Mouse (Mus musculus) heart, postnatal 14 days (tissue): ENCODE measurements around the gene St6gal2. TPM values are rescaled to one million over a fixed set of nuclear protein-coding genes. Genes with fewer than 3 reads are reported as not detected.

Source experiments
- total RNA-seq, 2 experiments: library from RNA; stranded (reverse); gene quantifications; 2 replicates each; pipeline ENCODE4 v1.2.3; 2021

Gene St6gal2
- total RNA-seq, 2 experiments from 2014 or later: not detected

Other genes starting within 250 kb of the St6gal2 start
- gene Vmn2r118, start 179.8 kb downstream of the St6gal2 start, total RNA-seq: not detected